Mouse (Mus musculus) kidney, postnatal 10 days (tissue): ENCODE results near the gene Ofcc1.

ENCODE experiments used
- DNase-seq: peaks from one replicate; pipeline ENCODE4 v3.0.0; 2021; ENCODE audit warnings: mixed read lengths

Ofcc1 gene

GRCm38 (mm10) chr13:40361288-40361687 lies at the start of gene Ofcc1:
Ofcc1 (minus strand) TSS chr13:40361450.
- DNase-seq, result peak; percentile 29

GRCm38 (mm10) chr13:40390120-40390519 lies 28.9 kb upstream of the Ofcc1 start:
- no peak for DNase-seq

GRCm38 (mm10) chr13:40387446-40387845 lies 26.2 kb upstream of the Ofcc1 start:
- DNase-seq, result no peak

- DNase-seq, result no peak
Observed at GRCm38 (mm10) chr13:40384962-40385361, 23.7 kb upstream of the Ofcc1 start.

- DNase-seq, result no peak
Observed at GRCm38 (mm10) chr13:40376773-40377172, 15.5 kb upstream of the Ofcc1 start.

- no peak for DNase-seq
Observed at GRCm38 (mm10) chr13:40366762-40367161, 5.5 kb upstream of the Ofcc1 start.

GRCm38 (mm10) chr13:40364855-40365254 lies 3.6 kb upstream of the Ofcc1 start:
- peak; percentile 22 for DNase-seq

- no peak for DNase-seq
Observed at GRCm38 (mm10) chr13:40360692-40361091, 558 bp downstream of the Ofcc1 start.

- DNase-seq, result no peak
Observed at GRCm38 (mm10) chr13:40347045-40347444, 14.2 kb downstream of the Ofcc1 start.

GRCm38 (mm10) chr13:40323301-40323700 lies 37.9 kb downstream of the Ofcc1 start:
- DNase-seq, result no peak

GRCm38 (mm10) chr13:40320814-40321525 lies 40.3 kb downstream of the Ofcc1 start:
- no peak for DNase-seq

- no peak for DNase-seq
Observed at GRCm38 (mm10) chr13:40317731-40318130, 43.5 kb downstream of the Ofcc1 start.

GRCm38 (mm10) chr13:40315158-40315792 lies 46.0 kb downstream of the Ofcc1 start:
- DNase-seq, result no peak

GRCm38 (mm10) chr13:40292891-40293290 lies 68.4 kb downstream of the Ofcc1 start:
- no peak for DNase-seq

GRCm38 (mm10) chr13:40290846-40291245 lies 70.4 kb downstream of the Ofcc1 start:
- no peak for DNase-seq

- no peak for DNase-seq
Observed at GRCm38 (mm10) chr13:40288650-40289049, 72.6 kb downstream of the Ofcc1 start.

- peak; percentile 16 for DNase-seq
Observed at GRCm38 (mm10) chr13:40287266-40288002, 73.8 kb downstream of the Ofcc1 start.

- DNase-seq, result peak; percentile 49
Observed at GRCm38 (mm10) chr13:40285234-40285791, 75.9 kb downstream of the Ofcc1 start.

GRCm38 (mm10) chr13:40280616-40281015 lies 80.6 kb downstream of the Ofcc1 start:
- no peak for DNase-seq

- no peak for DNase-seq
Observed at GRCm38 (mm10) chr13:40267546-40267945, 93.7 kb downstream of the Ofcc1 start.

GRCm38 (mm10) chr13:40263087-40263807 lies 98.0 kb downstream of the Ofcc1 start:
- DNase-seq, result peak; percentile 9

GRCm38 (mm10) chr13:40258757-40259156 lies 102.5 kb downstream of the Ofcc1 start:
- DNase-seq, result no peak

GRCm38 (mm10) chr13:40243821-40244220 lies 117.4 kb downstream of the Ofcc1 start:
- no peak for DNase-seq
